8 mouse cellular contexts compared by ENCODE assay signal in the genomic region with DNA sequence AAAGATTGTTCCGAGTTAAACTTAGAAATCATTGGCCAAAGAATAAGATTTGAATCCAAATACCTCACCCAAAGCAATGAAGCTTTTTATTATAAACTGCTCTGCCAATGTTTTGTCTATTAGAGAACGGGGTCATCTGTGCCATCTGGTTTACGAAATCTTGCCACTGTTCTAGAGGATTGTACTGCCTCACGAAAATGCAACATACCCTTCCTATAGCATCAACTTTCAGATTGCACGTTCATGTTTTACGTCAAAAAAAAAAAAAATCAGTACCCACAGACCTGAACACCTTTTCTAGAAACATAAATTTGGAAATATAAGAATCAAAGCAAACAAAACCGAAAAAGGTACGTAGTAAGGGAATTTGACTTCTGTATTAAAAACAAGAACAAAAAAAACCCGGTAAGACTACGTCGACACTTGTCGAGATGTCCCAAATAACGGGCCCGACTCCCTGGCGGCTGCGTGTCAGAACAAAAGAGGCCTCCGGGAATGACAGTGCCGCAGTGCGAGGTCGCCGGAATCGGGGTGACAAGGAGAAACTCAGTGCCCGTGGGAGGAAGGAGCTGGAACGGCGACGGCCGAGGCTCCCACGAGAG. TPM values are rescaled to one million over a fixed set of nuclear protein-coding genes. Genes with fewer than 3 reads are reported as not detected.
DNase-seq lines count a peak whose midpoint lies in the region; ATAC-seq and TF ChIP-seq lines count a peak whose summit lies in the region.

No protein-coding gene starts in this region.

- H3K4me2 ChIP-seq in embryonic facial prominence, embryonic 14.5 days (ENCODE audit: low read depth, low read length), result peak overlapping the region; percentile 69
- peak overlapping the region; percentile 84 for H3K4me2 ChIP-seq in liver, embryonic 11.5 days

- no peaks in the 10 kb centered on the region for H3K4me1 ChIP-seq in heart, embryonic 10.5 days
- H3K4me1 ChIP-seq in embryonic facial prominence, embryonic 14.5 days (ENCODE audit: control insufficient read depth, insufficient read depth, low read length), result peaks cover 8% of the 10 kb centered on the region
- H3K4me1 ChIP-seq in liver, embryonic 11.5 days (replicated peaks; ENCODE audit: control insufficient read depth, insufficient read depth, low read length), result peaks cover 4% of the 10 kb centered on the region

- ATAC-seq in embryonic facial prominence, embryonic 14.5 days (ENCODE audit: low read depth), result no peak
- ATAC-seq in liver, embryonic 11.5 days (replicated peaks; ENCODE audit: low FRiP score), result no peak
- no peak for ATAC-seq in activated CD4-positive, CD25-positive, alpha-beta regulatory T cell, adult 4 months

- no peaks in the 10 kb centered on the region for H3K27me3 ChIP-seq in heart, embryonic 10.5 days (ENCODE audit: insufficient read depth, poor library complexity, severe bottlenecking)
- H3K27me3 ChIP-seq in C2C12 (ENCODE audit: control insufficient read depth, insufficient read depth, insufficient read length), result no peaks in the 10 kb centered on the region
- H3K27me3 ChIP-seq in embryonic facial prominence, embryonic 14.5 days (replicated peaks; ENCODE audit: control insufficient read depth, insufficient read depth, low read length), result peaks cover 3% of the 10 kb centered on the region; the same call in 1 of the 2 replicates
- H3K27me3 ChIP-seq in liver, embryonic 11.5 days (replicated peaks; ENCODE audit: control insufficient read depth, insufficient read depth, low read length), result no peaks in the 10 kb centered on the region

- WGBS in heart, embryonic 10.5 days, result 4% methylated on average over 28 of the region's 28 CpGs
- WGBS in embryonic facial prominence, embryonic 14.5 days, result 4% methylated on average over 25 of the region's 28 CpGs
- WGBS in liver, embryonic 11.5 days, result 2% methylated on average over 28 of the region's 28 CpGs

- peaks cover 6% of the 10 kb centered on the region for H3K36me3 ChIP-seq in heart, embryonic 10.5 days
- peaks cover 8% of the 10 kb centered on the region for H3K36me3 ChIP-seq in C2C12 (ENCODE audit: control insufficient read depth, insufficient read depth)
- H3K36me3 ChIP-seq in embryonic facial prominence, embryonic 14.5 days (ENCODE audit: control insufficient read depth, insufficient read depth, low read length), result peaks cover 6% of the 10 kb centered on the region
- peaks cover 6% of the 10 kb centered on the region; the same call in 1 of the 2 replicates for H3K36me3 ChIP-seq in liver, embryonic 11.5 days (ENCODE audit: control insufficient read depth, insufficient read depth, low read length)

- DNase-seq in heart, embryonic 10.5 days (ENCODE audit: low spot score), result no peak
- no peak for DNase-seq in heart, adult 18-20 months
- DNase-seq in embryonic facial prominence, embryonic 14.5 days (ENCODE audit: low spot score), result peak; percentile 39
- no peak for DNase-seq in liver, embryonic 11.5 days (ENCODE audit: low spot score)
- no peak for DNase-seq in urinary bladder, postnatal 4 days (ENCODE audit: low spot score in 2 of 2)
- DNase-seq in cerebellum, adult 9-11 months, result no peak

- H3K4me3 ChIP-seq in heart, embryonic 10.5 days, result peak overlapping the region; percentile 89
- H3K4me3 ChIP-seq in C2C12 (ENCODE audit: insufficient read depth, poor library complexity, severe bottlenecking), result peak overlapping the region; percentile 88
- peak overlapping the region; percentile 96 for H3K4me3 ChIP-seq in embryonic facial prominence, embryonic 14.5 days (ENCODE audit: low read depth, low read length)
- peak overlapping the region; percentile 87 for H3K4me3 ChIP-seq in liver, embryonic 11.5 days (ENCODE audit: low read depth, low read length)

- no peaks in the 10 kb centered on the region for H3K9me3 ChIP-seq in heart, embryonic 10.5 days
- no peaks in the 10 kb centered on the region for H3K9me3 ChIP-seq in embryonic facial prominence, embryonic 14.5 days (ENCODE audit: control insufficient read depth, low read length)
- no peaks in the 10 kb centered on the region for H3K9me3 ChIP-seq in liver, embryonic 11.5 days (ENCODE audit: control insufficient read depth, low read length)

- H3K79me2 ChIP-seq in C2C12 (ENCODE audit: control insufficient read depth, insufficient read depth), result peaks cover 56% of the 10 kb centered on the region

- H3K27ac ChIP-seq in heart, embryonic 10.5 days, result peak overlapping the region; percentile 97
- peak overlapping the region; percentile 98 for H3K27ac ChIP-seq in embryonic facial prominence, embryonic 14.5 days (replicated peaks; ENCODE audit: low read depth, low read length)
- peak overlapping the region; percentile 84 for H3K27ac ChIP-seq in liver, embryonic 11.5 days (ENCODE audit: low read depth, low read length)

- H3K79me3 ChIP-seq in C2C12 (ENCODE audit: low read depth), result peaks cover 53% of the 10 kb centered on the region

- TF ChIP-seq CTCF in C2C12 (IDR thresholded peaks at IDR 0.05; ENCODE audit: control insufficient read depth, insufficient read depth, insufficient read length), result no peak

- H3ac ChIP-seq in C2C12 (ENCODE audit: control insufficient read depth, insufficient read length, low read depth), result peak overlapping the region; percentile 83

- H3K9ac ChIP-seq in embryonic facial prominence, embryonic 14.5 days (ENCODE audit: low read depth, low read length), result peak overlapping the region; percentile 95
- H3K9ac ChIP-seq in liver, embryonic 11.5 days (ENCODE audit: low read depth, low read length), result peak overlapping the region; percentile 91

TF ChIP-seq in C2C12, 6 proteins besides CTCF, POLR2A, EP300 and RAD21:
- TF ChIP-seq MAX (IDR thresholded peaks at IDR 0.05), result no peak
- no peak for TF ChIP-seq MYOD1 (IDR thresholded peaks at IDR 0.05; ENCODE audit: control insufficient read depth, insufficient read length, low read depth)
- TF ChIP-seq MYOG (IDR thresholded peaks at IDR 0.05; ENCODE audit: control insufficient read depth, extremely low read depth, insufficient read length), result no peak
- TF ChIP-seq FOSL1 (IDR thresholded peaks at IDR 0.05; ENCODE audit: insufficient read depth, low read length, poor library complexity, severe bottlenecking), result no peak
- no peak for TF ChIP-seq USF1 (IDR thresholded peaks at IDR 0.05; ENCODE audit: low read depth)
- no peak for TF ChIP-seq CEBPB (IDR thresholded peaks at IDR 0.05; ENCODE audit: low read depth)

RNA-seq across cellular contexts. Expression of gene Serinc1, which starts 0.6 kb away (rescaled TPM):
- polyA plus RNA-seq in heart, embryonic 10.5 days (2016; fragmentation: Nextera tagmentation; extraction: Ambion mirVana), result 142 and 159 TPM in 2 replicates
- total RNA-seq in heart, adult 18-20 months (2021), result 100 to 1,000 TPM; 282 to 302 TPM
- polyA plus RNA-seq in C2C12 (2012; fragmentation: generic; extraction: Trizol), result 46.7 TPM
- polyA plus RNA-seq in embryonic facial prominence, embryonic 14.5 days (2014; fragmentation: Nextera tagmentation; extraction: Ambion mirVana), result 172 and 178 TPM in 2 replicates
- 88.8 and 99.7 TPM in 2 replicates for polyA plus RNA-seq in liver, embryonic 11.5 days (2014; fragmentation: Nextera tagmentation; extraction: Ambion mirVana)
- 100 to 1,000 TPM in 1 of 2 experiments, 10 to 100 TPM in 1; 97.3 to 103 TPM for polyA plus RNA-seq in activated CD4-positive, CD25-positive, alpha-beta regulatory T cell, adult 4 months (2017; shearing (Covaris generic))

RNA-seq across cellular contexts. Expression of gene Hsf2, which starts 45.5 kb away (rescaled TPM):
- polyA plus RNA-seq in heart, embryonic 10.5 days (2016; fragmentation: Nextera tagmentation; extraction: Ambion mirVana), result 25.2 and 27.2 TPM in 2 replicates
- total RNA-seq in heart, adult 18-20 months (2021), result 10 to 100 TPM; 13.0 to 13.7 TPM
- polyA plus RNA-seq in C2C12 (2012; fragmentation: generic; extraction: Trizol), result 8.2 TPM
- polyA plus RNA-seq in embryonic facial prominence, embryonic 14.5 days (2014; fragmentation: Nextera tagmentation; extraction: Ambion mirVana), result 27.4 and 27.5 TPM in 2 replicates
- 19.2 and 19.8 TPM in 2 replicates for polyA plus RNA-seq in liver, embryonic 11.5 days (2014; fragmentation: Nextera tagmentation; extraction: Ambion mirVana)
- polyA plus RNA-seq in activated CD4-positive, CD25-positive, alpha-beta regulatory T cell, adult 4 months (2017; shearing (Covaris generic)), result 10 to 100 TPM; 12.6 to 15.9 TPM
